Mouse (Mus musculus): ENCODE data around the gene Brox. TPM values are rescaled to one million over a fixed set of nuclear protein-coding genes. Genes with fewer than 3 reads are reported as not detected.

Brox gene
- total RNA-seq, 2 experiments from 2014 or later, result 62.1 to 70.8 TPM

DNA sequence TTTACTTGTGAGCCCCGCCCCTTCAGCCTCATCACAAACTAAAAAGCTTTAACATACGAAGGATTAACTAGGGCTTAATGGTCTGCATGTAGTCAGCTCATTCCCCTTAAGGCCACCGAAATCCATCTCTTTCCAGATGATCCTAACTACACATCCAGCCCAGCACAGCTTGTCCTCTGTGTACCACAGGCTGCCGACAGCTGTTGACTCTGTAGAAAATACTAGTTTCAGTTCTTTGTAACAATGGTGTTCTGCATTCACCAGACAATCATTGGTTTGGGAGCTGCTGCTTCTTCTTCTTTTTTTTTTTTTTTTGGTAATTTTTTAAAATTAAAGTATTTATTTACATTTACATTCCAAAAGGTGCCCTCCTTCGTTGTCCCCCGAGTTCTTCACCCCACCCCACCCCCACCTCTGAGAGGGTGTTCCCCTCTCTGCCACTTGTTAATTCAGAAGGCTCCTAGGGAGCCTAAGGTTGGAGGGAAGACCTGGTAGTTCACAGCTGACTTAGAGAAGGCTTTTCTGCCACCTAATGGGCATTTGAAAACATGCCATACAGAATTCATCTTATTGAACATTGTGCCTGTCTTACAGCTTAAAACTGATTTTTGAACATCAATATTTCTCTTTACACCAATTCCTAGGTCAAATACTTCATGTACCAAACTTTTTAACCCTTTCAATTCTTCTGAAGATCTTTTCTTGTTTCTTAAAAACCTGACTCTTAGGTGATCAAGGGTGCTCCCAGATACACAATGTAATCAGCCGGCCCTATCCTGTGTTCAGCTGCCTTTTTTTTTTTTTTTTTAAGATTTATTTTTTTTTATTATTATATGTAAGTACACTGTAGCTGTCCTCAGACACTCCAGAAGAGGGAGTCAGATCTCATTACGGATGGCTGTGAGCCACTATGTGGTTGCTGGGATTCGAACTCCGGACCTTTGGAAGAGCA, 23.9 kb downstream of the Brox start:
- DNase-seq (ENCODE audit: low spot score in 2 of 2), result no peak

DNA sequence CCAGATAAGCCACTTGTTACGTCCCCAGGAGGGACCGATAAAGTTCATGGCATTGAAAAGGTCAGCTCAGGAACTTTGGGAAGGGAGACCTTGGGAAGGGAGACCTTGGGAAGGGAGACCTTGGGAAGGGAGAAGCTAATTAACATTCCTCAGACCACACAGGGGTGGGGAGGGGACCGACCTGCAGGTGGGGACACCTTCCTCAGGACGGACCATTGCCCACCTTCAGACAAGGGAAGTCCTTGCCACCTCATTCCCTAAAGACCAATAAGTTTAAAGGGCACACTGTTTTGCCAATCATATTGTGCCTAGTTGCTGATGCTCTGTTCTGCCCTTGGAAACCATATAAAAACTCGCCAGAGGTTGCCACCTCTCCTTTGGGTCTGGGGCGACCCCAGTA, 29.4 kb downstream of the Brox start:
- no peak for DNase-seq (ENCODE audit: low spot score in 2 of 2)

DNA sequence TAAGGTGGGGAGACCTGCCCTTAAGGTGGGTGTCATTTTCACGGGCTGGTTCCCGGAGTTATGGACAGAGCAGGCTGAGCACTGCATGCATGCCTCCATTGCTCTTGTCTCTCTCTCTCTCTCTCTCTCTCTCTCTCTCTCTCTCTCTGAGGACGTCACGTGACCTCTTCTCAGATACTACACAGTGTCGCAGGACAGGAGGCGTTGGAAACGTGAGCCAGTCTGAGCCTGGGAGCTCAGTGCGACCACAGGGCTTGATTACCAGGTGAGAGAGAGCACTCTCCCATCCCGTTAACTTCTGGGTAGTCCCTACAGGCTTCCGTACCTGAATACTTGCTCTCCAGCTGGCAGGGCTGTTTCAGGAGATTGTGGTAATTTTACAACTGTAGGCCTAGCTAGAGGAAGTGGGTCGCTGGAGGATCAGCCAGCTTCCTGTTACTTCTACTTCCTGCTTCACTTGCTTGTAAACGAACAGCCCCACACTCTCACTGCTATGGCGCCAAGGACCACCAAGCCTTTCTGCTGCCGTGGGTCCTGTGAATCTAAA, 31.1 kb downstream of the Brox start:
- DNase-seq (ENCODE audit: low spot score in 2 of 2), result no peak

DNA sequence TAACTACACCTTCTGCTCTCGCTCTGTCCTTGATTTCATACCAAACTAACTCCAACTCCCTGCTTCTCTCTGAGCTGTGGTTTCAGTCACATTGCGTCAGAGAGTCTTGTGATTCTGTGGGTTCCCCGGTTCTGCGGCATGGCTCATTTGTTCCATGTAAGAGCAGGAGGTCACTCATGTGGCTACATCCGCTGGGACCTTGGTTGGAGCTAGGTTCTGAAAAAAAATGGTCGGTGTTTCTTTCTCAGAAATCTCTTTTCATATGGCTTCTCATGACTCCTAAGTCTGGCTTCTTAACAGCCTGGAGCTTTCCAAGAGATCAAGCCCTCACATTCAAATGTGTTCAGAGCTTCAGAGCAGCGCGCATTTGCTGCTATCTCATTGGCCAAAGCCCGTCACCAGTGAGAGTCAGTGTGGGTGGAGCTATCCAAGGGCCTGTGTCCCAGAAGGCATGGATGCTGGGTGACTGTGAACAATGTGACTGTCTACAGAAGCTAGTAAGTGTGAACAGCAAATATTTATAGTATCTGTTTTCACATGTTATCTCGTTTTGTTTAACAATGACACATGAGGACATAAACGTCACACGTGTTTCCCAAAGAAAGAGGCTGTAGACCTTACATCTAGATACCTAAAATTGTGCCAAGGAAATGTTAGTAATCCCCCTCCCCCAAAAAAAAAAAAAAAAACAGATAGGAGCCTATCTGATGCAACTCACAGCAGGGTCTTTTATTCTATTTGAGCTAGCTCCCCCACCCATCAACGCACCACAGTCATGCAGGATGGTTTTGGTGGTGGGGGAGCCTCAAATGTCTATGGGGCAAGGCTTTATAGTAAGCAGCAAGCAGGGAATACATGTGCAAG, 32.7 kb downstream of the Brox start:
- DNase-seq (ENCODE audit: low spot score in 2 of 2), result no peak

DNA sequence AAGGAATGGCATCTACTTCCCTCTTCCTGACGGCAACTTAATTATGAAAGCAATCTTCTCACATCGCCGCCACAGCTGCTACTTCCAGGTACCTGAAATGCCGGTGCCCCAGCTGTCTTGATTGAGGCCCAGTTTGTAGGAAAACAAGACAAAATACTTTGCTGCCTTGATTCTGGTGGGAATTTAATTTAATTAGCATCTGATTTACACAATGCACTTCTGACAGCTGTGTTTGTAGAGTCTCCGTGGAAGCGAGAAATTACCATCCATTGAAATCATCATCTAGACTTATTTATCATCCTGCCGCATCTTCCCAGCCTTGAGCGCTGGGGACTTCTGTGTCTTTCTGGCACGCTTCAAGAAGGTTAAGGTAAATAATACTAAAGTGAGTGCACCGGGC, 44.5 kb downstream of the Brox start:
- DNase-seq (ENCODE audit: low spot score in 2 of 2), result no peak

DNA sequence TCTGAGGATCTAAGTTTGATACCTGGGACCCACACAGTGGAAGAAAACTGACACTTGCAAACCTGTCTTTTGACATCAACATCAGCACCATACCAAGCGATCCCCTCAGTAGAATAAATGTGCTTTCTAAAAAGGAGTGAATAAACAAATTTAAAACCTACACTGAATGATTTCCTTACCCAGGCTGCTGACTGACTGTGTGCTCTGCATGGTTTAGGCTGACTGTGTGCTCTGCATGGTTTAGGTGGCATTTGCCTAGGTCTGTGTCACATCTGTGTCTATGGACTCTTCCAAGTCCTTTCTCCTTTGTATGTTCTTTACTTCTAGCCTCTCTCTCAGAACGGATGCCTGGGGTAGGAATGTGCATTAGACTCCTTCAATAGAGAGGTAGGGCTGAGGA, 45.3 kb downstream of the Brox start:
- no peak for DNase-seq (ENCODE audit: low spot score in 2 of 2)

DNA sequence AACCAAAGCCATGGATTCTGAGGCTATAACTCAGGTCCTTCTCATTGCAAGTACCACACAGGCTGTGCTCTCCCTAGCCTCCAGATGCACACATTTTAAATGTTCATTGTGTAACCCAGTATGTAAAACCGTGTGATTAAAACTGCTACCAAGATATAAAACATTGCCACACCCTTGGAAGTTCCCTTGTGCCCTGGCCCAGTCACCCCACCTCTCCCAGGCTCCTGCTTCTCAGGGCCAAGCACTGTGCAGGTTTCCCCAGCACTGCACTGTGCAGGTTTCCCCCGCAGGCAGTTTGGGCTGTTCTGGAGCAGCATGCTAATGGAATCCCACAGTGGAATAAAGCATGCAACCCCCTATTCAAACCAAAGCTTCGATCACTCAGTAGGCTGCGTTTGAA, 46.5 kb downstream of the Brox start:
- DNase-seq (ENCODE audit: low spot score in 2 of 2), result no peak

DNA sequence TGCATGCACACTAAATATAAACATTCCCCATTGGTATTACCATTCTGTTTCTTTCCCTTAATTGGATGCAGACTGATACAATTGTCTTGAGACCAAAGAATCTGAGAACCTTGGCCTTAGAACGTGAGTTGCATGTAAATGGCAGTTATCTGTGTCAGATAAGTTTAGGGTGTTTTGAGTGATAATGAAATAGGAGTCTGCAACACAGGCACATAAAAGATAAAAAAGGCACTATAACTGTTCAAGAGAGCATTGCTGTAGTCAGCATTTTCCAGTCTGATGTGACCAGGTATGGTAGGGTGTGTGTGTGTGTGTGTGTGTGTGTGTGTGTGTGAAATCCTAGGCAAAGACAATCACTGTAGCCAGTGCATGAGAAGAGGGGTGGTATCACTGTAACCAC, 48.9 kb downstream of the Brox start:
- no peak for DNase-seq (ENCODE audit: low spot score in 2 of 2)

DNA sequence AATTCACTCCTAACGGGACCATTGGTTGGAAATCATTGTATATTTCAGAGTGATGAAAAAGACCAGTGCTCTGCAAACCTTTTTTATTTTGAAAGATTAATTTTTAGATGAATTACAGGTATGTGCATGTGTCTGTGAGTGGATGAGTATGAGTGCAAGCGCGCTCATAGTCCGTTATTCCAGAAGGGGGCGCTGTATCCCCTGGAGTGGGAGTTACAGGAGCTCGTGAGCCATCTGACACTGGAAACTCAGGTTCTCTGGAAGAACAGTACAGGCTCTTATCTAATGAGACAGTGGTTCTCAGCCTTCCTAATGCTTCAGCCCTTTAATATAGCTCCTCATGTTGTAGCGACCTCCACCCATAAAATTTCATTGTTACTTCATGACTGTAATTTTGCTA, 53.8 kb downstream of the Brox start:
- no peak for DNase-seq (ENCODE audit: low spot score in 2 of 2)

DNA sequence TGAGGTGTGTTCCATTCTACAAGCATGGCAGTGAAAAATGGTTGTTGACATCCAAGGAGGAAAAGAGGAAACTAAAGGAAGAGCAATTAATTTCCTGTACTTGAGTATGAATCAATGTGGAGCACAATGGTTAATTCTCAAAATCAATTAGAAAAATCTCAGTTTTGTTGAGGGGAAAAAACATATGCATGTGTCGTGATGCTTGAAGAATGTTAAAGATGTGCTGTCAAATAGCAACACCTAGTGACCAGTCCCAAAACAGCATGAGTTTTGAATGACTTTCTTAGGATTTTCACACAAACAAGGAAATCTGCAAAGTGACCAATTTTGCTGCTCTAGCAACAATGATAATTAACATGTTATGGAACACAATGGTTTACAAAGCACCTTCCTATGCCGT, 59.2 kb downstream of the Brox start:
- DNase-seq (ENCODE audit: low spot score in 2 of 2), result peak in 1 of 2 experiments; percentile 25

DNA sequence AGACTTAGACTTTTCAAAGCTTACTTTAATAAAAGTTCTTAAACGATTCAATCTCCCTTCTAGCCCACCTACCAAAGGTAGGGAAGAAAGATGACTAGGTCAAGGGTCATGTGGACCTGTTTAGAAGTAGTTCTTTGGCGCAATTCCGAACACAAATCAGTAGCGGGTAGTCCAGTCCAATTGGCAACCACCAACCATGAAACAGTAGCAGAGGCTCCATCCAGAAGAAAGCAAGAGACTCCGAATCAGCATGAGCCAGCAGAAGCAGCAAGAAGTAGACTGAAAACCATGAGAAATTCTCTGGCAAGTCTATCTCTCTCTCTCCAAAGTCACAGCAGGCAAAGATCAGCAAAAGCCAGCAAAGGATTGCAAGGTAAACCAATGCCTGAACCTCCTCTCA, 60.6 kb downstream of the Brox start:
- no peak for DNase-seq (ENCODE audit: low spot score in 2 of 2)

DNA sequence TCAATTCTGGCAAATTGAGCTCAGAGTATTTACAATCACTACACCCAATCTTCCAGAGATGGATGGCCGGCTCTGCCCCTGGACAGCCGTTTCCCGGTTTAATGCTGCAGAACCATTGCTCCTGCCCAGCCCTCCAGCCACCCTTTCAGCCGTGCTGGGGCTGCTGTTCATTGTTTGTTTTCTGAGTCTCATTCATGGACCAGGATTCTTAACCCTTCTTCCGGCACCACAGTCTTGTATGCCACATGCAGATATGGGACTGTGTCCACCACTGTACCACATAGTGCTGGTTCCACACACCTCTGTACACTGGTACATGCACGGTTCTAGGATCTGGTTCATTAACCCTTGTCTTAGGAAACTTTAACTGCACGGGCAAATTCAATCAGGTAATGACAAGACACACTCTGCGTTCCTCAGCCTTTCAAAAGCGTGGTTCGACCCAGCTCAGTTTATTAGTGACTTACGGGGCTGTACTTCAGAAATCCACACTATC, 63.3 kb downstream of the Brox start:
- no peak for DNase-seq (ENCODE audit: low spot score in 2 of 2)

DNA sequence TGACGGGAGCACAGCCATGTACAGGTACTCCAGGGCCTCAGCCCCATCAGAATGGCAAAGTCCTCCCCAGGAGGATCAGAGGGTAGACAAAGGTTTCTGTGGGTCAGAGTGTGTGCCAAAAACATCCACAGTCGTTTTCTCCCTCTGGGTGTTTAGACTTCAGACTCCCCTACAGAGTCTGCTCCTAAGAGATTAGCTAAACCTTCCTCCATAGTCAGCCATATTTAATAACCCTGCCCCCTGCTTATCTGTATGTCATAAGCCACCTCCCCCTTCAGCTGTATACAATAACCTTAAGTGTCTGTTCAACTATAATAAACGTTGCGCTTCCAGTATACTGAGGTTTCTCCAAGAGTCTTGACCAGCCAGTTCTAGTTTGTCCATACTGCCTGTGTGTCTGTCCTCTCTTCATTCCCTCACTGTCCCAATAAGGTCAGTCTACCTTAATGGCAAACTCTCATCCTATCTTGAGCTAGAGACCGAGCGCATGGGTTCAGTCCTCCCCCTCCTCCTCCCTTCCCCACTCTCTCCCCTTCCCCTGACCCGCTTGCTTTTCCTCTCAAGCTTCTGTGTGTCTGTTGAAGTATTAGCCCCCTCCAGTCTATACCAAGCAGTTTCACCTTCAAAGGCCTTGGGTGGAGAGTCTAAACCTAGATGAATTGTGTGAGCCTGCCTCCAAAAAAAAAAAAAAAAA, 63.9 kb downstream of the Brox start:
- DNase-seq (ENCODE audit: low spot score in 2 of 2), result no peak

DNA sequence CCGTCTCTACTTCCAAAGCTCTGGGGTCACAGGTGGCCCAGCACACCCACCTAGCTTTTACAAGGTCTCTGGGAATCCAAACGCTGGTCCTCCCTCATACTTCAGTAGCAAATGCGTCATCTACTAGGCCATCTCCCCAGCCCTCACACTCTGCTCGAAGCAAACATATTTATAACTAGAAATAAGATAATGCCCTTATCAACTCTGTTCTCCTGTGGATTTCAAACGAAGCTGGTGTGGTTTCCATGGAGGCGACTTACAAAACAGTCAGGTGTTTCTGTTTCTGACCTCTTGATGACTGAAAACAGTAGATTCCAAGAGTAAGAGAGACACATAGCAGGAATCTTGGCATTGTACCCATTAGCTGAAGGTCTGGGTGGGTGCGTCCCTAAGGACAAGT, 69.6 kb downstream of the Brox start:
- no peak for DNase-seq (ENCODE audit: low spot score in 2 of 2)

Other genes with a start within 250 kb of the Brox start
- gene Disp1, start 75.7 kb downstream of the Brox start, total RNA-seq (2021), result 1 to 10 TPM; 4.3 to 4.4 TPM
- gene Aida, start 679 bp downstream of the Brox start, total RNA-seq (2021), result 10 to 100 TPM; 58.6 to 61.3 TPM
- gene Mia3, start 72.3 kb upstream of the Brox start, total RNA-seq (2021), result 100 to 1,000 TPM; 254 to 258 TPM
- gene Taf1a, start 91.7 kb upstream of the Brox start, total RNA-seq (2021), result 10 to 100 TPM; 19.7 to 21.2 TPM
- gene Hhipl2, start 120.9 kb upstream of the Brox start, total RNA-seq (2021), result not detected

Measured in layer of hippocampus, postnatal 10 days (tissue).